Mouse (Mus musculus) CH12.LX (cell line): Measurements from ENCODE around the gene Fbxo28. TPM values are rescaled to one million over a fixed set of nuclear protein-coding genes. Genes with fewer than 3 reads are reported as not detected.

Experiments used
- DNase-seq: peaks from one replicate; pipeline ENCODE4 v3.0.0-alpha.2; 2013; ENCODE audit errors: extremely low read depth
- H3K27ac ChIP-seq: 2 replicates; pipeline ENCODE4 v1.5.1; 2012; ENCODE audit warnings: low read depth, mild to moderate bottlenecking, control low read depth, moderate library complexity; ENCODE audit not compliant: insufficient read depth
- H3K27me3 ChIP-seq: replicated peaks from 2 replicates; pipeline ENCODE3; 2012; ENCODE audit warnings: inconsistent platforms
- H3K36me3 ChIP-seq, 2 experiments: replicated peaks in 1 of 2; 2 replicates each; pipeline versions ENCODE3 to v1.6.1; 2012; ENCODE audit warnings: inconsistent platforms in 1 of 2, low read length in 1 of 2, mild to moderate bottlenecking in 1 of 2, mixed read lengths in 1 of 2, moderate library complexity in 1 of 2; ENCODE audit not compliant: control insufficient read depth in 1 of 2, insufficient read depth in 1 of 2
- H3K4me1 ChIP-seq, 2 experiments: 2 replicates each; pipeline ENCODE4 v1.6.1; 2012; ENCODE audit warnings: inconsistent platforms in 1 of 2, moderate library complexity in 1 of 2; ENCODE audit not compliant: insufficient read depth in 2 of 2, control insufficient read depth in 1 of 2
- H3K4me2 ChIP-seq: 2 replicates; pipeline ENCODE4 v1.6.1; 2012; ENCODE audit warnings: low read depth, mild to moderate bottlenecking, control low read depth; ENCODE audit not compliant: poor library complexity, insufficient read depth, severe bottlenecking
- H3K4me3 ChIP-seq, 3 experiments: fragments of 150-350 bp in 1 of 3; sonication (generic) in 1 of 3; replicated peaks in 1 of 3; 2 replicates each; pipeline versions ENCODE3 to v1.5.1; 2011 to 2012; ENCODE audit warnings: low read depth in 2 of 3, low read length in 2 of 3, mild to moderate bottlenecking in 2 of 3, moderate library complexity in 2 of 3, control low read depth in 1 of 3, improper control_type of control experiment in 1 of 3, inconsistent platforms in 1 of 3, mixed read lengths in 1 of 3; ENCODE audit not compliant: poor library complexity in 1 of 3
- H3K79me2 ChIP-seq: replicated peaks from 2 replicates; pipeline ENCODE4 v1.6.1; 2012; ENCODE audit warnings: mild to moderate bottlenecking, moderate library complexity; ENCODE audit not compliant: control insufficient read depth, poor library complexity, insufficient read depth, severe bottlenecking; ENCODE audit errors: extremely low read depth
- H3K9ac ChIP-seq: 2 replicates; pipeline ENCODE4 v1.6.1; 2012; ENCODE audit warnings: low read depth, mild to moderate bottlenecking, control low read depth, moderate library complexity; ENCODE audit not compliant: insufficient read depth
- H3K9me3 ChIP-seq: replicated peaks from 2 replicates; pipeline ENCODE3; 2012; ENCODE audit warnings: low read length, inconsistent platforms, mixed read lengths
- CTCF ChIP-seq, 2 experiments: IDR thresholded peaks in 1 of 2; conservative IDR thresholded peaks in 1 of 2; 2 replicates each; pipeline ENCODE4 v1.5.1; 2011 to 2012; ENCODE audit warnings: low read depth in 2 of 2, low read length in 2 of 2, improper control_type of control experiment in 1 of 2, inconsistent platforms in 1 of 2, mild to moderate bottlenecking in 1 of 2, moderate library complexity in 1 of 2
- MAX ChIP-seq: IDR thresholded peaks from 2 replicates; pipeline ENCODE4 v1.6.1; 2011; ENCODE audit warnings: low read length, improper control_type of control experiment
- POLR2AphosphoS2 ChIP-seq: IDR thresholded peaks from 2 replicates; pipeline ENCODE4 v1.6.1; 2011; ENCODE audit warnings: low read depth, low read length, improper control_type of control experiment
- RAD21 ChIP-seq: IDR thresholded peaks from 2 replicates; pipeline ENCODE4 v1.6.1; 2011; ENCODE audit warnings: low read depth, mild to moderate bottlenecking, low read length, improper control_type of control experiment, moderate library complexity
- RCOR1 ChIP-seq: conservative IDR thresholded peaks from 2 replicates; pipeline ENCODE4 v1.6.1; 2012; ENCODE audit warnings: low read depth, mild to moderate bottlenecking, inconsistent platforms, low read length, improper control_type of control experiment
- SIN3A ChIP-seq: IDR thresholded peaks from 2 replicates; pipeline ENCODE4 v1.6.1; 2012; ENCODE audit warnings: low read length, improper control_type of control experiment, inconsistent platforms
- SMC3 ChIP-seq: IDR thresholded peaks from 2 replicates; pipeline ENCODE4 v1.6.1; 2011; ENCODE audit warnings: low read depth, low read length, improper control_type of control experiment
- USF1 ChIP-seq: IDR thresholded peaks from 2 replicates; pipeline ENCODE4 v1.6.1; 2014; ENCODE audit warnings: low read depth, mild to moderate bottlenecking, inconsistent platforms, low read length, improper control_type of control experiment
- ZMIZ1 ChIP-seq: IDR thresholded peaks from 2 replicates; pipeline ENCODE4 v1.6.1; 2012; ENCODE audit warnings: low read depth, mild to moderate bottlenecking, inconsistent platforms, low read length, improper control_type of control experiment
- dilution Hi-C: fragments of 300-500 bp; cut with MboI; formaldehyde crosslinking; loops from 2 replicates; pipeline ENCODE4 v1.14.3; 2020; ENCODE audit warnings: low sequenced_read_pairs; ENCODE audit not compliant: extremely low pct_unique_long_range_greater_than_20kb, extremely low pct_ligation_motif_present
- in situ Hi-C: fragments of 300-500 bp; cut with MboI; formaldehyde crosslinking; loops from 3 replicates; pipeline ENCODE4 v1.14.3; 2019; ENCODE audit warnings: low sequenced_read_pairs, low pct_ligation_motif_present, low pct_unique_long_range_greater_than_20kb, mixed read lengths
- polyA plus RNA-seq: library from polyadenylated mRNA; unstranded; fragments of >175 nt; gene quantifications from 2 replicates; pipeline ENCODE4 v1.2.1, GENCODE M21; 2012; ENCODE audit warnings: low read depth; ENCODE audit not compliant: insufficient read length
- total RNA-seq, 2 experiments: library from RNA; depleted of rRNA; stranded (reverse); fragments of 300-350 nt in 1 of 2; fragments of >200 nt in 1 of 2; gene quantifications; 2 replicates each; pipeline ENCODE4 v1.2.3; 2012 to 2014

The Fbxo28 gene
- total and polyA plus RNA-seq, 3 experiments = 11.9 to 13.3 (median 12.6) TPM

GRCm38 (mm10) chr1:182341993-182342392, 564 bp upstream of the Fbxo28 start:
- Histone ChIP-seq H3K79me2 (peaks cover 33% of the 10 kb centered on the region), H3K9me3 (no peaks in the 10 kb centered on the region), H3K36me3 (peaks cover 0 to 12% of the 10 kb centered on the region in 2 experiments), H3K4me2 (peak overlapping the region; percentile 44), H3K27me3 (no peaks in the 10 kb centered on the region), H3K4me3 (peak overlapping the region; percentile 86 to 99 (median 99)), H3K27ac (no peak overlapping the region), H3K9ac (peak overlapping the region; percentile 67), H3K4me1 (peaks cover 3 to 38% of the 10 kb centered on the region in 2 experiments; a peak in 3 of 4 replicates)
- no peak for DNase-seq
- in situ Hi-C loops = loop anchor here (25.0 kb wide), 1 partner anchor 205 kb away; no protein-coding TSS in a partner anchor
- TF ChIP-seq MAX (no peak), SIN3A (no peak), ZMIZ1 (no peak)
- dilution Hi-C loops = no loop called here

DNA sequence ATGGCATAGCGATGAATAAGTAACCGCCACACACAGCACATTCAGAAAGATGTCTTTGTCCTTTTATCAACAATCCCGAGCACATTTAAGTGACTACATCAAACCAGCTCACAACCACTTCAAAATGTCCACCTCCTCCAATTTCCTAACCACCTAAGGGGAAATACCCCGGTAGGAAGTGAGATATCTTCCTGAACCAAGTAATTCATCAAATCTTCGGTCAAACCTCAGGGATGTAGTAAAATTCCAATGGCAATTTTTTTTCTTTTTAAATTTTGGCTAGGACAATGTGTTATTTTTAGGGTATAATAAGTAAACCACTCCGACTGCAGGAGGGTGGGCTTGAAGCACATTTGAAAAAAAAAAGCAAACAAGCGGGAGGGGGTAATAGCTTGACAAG, 1.1 kb downstream of the Fbxo28 start:
- peaks cover 3 to 27% of the 10 kb centered on the region in 2 experiments; a peak in 3 of 4 replicates for H3K4me1 ChIP-seq
- peaks cover 0 to 16% of the 10 kb centered on the region in 2 experiments for H3K36me3 ChIP-seq
- H3K4me3 ChIP-seq = peak overlapping the region; percentile 63 to 99 (median 99)
- no peak overlapping the region for H3K27ac ChIP-seq
- TF ChIP-seq USF1 (no peak), RCOR1 (no peak)
- H3K4me2 ChIP-seq = peak overlapping the region; percentile 97
- H3K9me3 ChIP-seq = no peaks in the 10 kb centered on the region
- no peaks in the 10 kb centered on the region for H3K27me3 ChIP-seq
- dilution Hi-C loops (no loop called here), in situ Hi-C loops (loop anchor here (25.0 kb wide), 1 partner anchor 203 kb away; no protein-coding TSS in a partner anchor)
- H3K79me2 ChIP-seq = peaks cover 40% of the 10 kb centered on the region
- no peak for DNase-seq
- peak overlapping the region; percentile 90 for H3K9ac ChIP-seq

DNA sequence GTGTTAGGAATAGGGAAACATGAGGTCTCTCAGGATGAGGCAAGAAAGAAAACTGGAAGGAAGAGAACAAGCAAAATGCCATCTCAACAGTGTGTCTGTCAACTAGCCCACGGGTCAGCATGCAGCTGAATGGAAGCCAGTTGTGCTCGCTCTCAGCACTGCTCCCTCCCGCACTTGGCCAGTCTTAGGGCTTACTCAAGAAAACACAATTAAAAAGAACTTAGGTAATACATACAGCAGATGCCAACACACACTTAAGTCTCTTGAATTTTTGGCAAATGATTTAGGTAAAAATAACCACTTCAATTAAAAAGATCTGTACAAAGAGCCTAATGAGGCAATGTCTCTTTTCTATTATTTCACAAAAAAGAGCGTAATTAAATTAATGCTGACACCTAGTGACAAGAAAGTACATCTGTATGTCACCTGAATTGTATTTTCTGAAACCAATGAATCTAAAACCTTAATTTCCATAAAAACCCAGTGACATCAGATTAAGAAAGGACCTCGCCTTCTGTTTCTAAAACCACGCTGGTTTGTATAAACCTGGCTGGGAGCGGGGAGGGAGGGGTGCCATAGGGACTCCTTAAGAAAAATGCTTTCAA, 2.4 kb downstream of the Fbxo28 start:
- TF ChIP-seq POLR2AphosphoS2 (no peak), SIN3A (no peak), RAD21 (peak; percentile 36), SMC3 (peak; percentile 19; the same call in 1 of the 2 replicates), CTCF (conservative IDR thresholded peaks at IDR 0.05 in 1 of 2, IDR thresholded peaks at IDR 0.05 in 1 of 2; ENCODE audit: low read depth in 2 of 2, low read length in 2 of 2) (peak in 1 of 2 experiments; percentile 43; a peak in 2 of 4 replicates)
- DNase-seq = no peak
- Histone ChIP-seq H3K9ac (no peak overlapping the region), H3K9me3 (no peaks in the 10 kb centered on the region), H3K4me2 (no peak overlapping the region), H3K4me1 (peaks cover 3 to 27% of the 10 kb centered on the region in 2 experiments; a peak in 3 of 4 replicates), H3K27me3 (no peaks in the 10 kb centered on the region), H3K4me3 (no peak overlapping the region), H3K27ac (no peak overlapping the region), H3K79me2 (peaks cover 44% of the 10 kb centered on the region), H3K36me3 (peaks cover 0 to 19% of the 10 kb centered on the region in 2 experiments)
- in situ Hi-C loops (loop anchor here (25.0 kb wide), 1 partner anchor 202 kb away; no protein-coding TSS in a partner anchor), dilution Hi-C loops (no loop called here)
